Mouse (Mus musculus): ENCODE data around the gene Cpn1. TPM values are rescaled to one million over a fixed set of nuclear protein-coding genes. Genes with fewer than 3 reads are reported as not detected.

Cpn1 gene
- total RNA-seq, 2 experiments from 2014 or later = not detected

Other genes with a start within 250 kb of the Cpn1 start
- gene Cutc, start 233.6 kb downstream of the Cpn1 start, total RNA-seq (2021) = 1 to 10 TPM; 8.2 to 8.3 TPM
- gene Cox15, start 233.6 kb downstream of the Cpn1 start, total RNA-seq (2021) = 10 to 100 TPM; 35.7 to 36.0 TPM
- not detected for gene Abcc2, start 204.4 kb downstream of the Cpn1 start, total RNA-seq (2021)
- 10 to 100 TPM; 12.5 to 13.6 TPM for gene Dnmbp, start 46.4 kb downstream of the Cpn1 start, total RNA-seq (2021)
- not detected for gene Cyp2c23, start 42.7 kb upstream of the Cpn1 start, total RNA-seq (2021)
- 1 to 10 TPM; 8.9 to 9.5 TPM for gene Erlin1, start 83.2 kb upstream of the Cpn1 start, total RNA-seq (2021)
- gene Chuk, start 120.9 kb upstream of the Cpn1 start, total RNA-seq (2021) = 10 to 100 TPM; 33.4 to 33.9 TPM
- gene Cwf19l1, start 149.3 kb upstream of the Cpn1 start, total RNA-seq (2021) = 10 to 100 TPM; 13.9 to 14.9 TPM
- gene Bloc1s2, start 159.9 kb upstream of the Cpn1 start, total RNA-seq (2021) = 10 to 100 TPM; 18.7 to 19.6 TPM
- gene Pkd2l1, start 205.9 kb upstream of the Cpn1 start, total RNA-seq (2021) = not detected
- not detected for gene Scd3, start 216.7 kb upstream of the Cpn1 start, total RNA-seq (2021)

Measured in heart, postnatal 4 days (tissue).